Mouse (Mus musculus) liver (tissue): ENCODE data around the gene Slc25a27.

Experiments
- DNase-seq: peaks from one replicate; pipeline ENCODE4 v3.0.0-alpha.2; 2020; ENCODE audit warnings: mixed read lengths

Slc25a27 gene

DNA sequence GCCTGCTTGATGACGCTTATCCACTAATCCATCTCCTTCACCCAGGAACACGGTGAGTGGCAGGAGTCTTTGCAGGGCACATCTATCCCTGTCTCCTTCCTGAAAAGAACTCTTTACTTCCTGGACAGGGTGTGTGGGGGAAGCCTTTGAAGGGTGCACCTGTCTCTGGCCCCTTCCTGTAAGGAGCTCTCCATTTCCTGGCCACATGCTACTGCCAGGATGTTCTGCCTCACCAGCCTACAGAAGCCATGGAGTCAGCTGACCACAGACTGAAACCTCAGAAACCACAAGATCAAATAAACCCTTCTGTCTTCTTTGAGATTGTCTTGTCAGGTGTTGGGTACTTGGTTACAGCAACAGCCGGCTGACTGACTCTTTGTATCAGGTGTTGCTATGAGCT lies 21.9 kb downstream of the Slc25a27 start:
- no peak for DNase-seq

GRCm38 (mm10) chr17:43644375-43644774 lies 22.6 kb downstream of the Slc25a27 start:
- no peak for DNase-seq

- no peak for DNase-seq
Measured at GRCm38 (mm10) chr17:43643191-43643590, 23.8 kb downstream of the Slc25a27 start.

- no peak for DNase-seq
Measured at GRCm38 (mm10) chr17:43640825-43641224, 26.2 kb downstream of the Slc25a27 start.

GRCm38 (mm10) chr17:43637146-43637545 lies 29.9 kb downstream of the Slc25a27 start:
- no peak for DNase-seq

- no peak for DNase-seq
Measured at GRCm38 (mm10) chr17:43630427-43630760, 36.6 kb downstream of the Slc25a27 start.

GRCm38 (mm10) chr17:43629496-43630426 lies 37.3 kb downstream of the Slc25a27 start, which contains the start of gene Tdrd6:
TSS of gene Tdrd6 (minus strand) at chr17:43630299.
- DNase-seq, result no peak

GRCm38 (mm10) chr17:43629026-43629495 lies 38.0 kb downstream of the Slc25a27 start:
- no peak for DNase-seq

DNA sequence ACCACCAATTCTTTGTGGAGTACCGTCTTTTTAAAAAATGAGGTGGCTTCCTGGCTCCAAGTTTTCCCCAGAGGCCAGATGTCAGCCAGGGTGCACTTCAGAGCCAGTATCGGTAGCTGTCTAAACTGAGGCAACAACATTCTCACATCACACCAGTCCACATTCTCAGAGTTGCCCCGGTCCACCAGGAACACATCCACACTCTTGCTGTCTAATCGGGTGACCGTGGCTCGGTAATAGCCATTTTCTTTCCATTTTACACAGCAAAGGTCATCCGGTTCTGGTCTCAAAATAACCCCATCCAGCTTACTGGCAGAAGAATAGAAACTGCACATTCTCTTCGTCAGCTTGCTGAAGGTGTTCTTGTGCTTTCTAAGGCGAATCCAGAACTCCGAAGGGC lies 38.8 kb downstream of the Slc25a27 start:
- DNase-seq, result no peak

- DNase-seq, result no peak
Measured at GRCm38 (mm10) chr17:43622076-43622475, 44.9 kb downstream of the Slc25a27 start.

GRCm38 (mm10) chr17:43619156-43619555 lies 47.9 kb downstream of the Slc25a27 start:
- DNase-seq, result no peak

- no peak for DNase-seq
Measured at GRCm38 (mm10) chr17:43612221-43612620, 54.8 kb downstream of the Slc25a27 start.

DNA sequence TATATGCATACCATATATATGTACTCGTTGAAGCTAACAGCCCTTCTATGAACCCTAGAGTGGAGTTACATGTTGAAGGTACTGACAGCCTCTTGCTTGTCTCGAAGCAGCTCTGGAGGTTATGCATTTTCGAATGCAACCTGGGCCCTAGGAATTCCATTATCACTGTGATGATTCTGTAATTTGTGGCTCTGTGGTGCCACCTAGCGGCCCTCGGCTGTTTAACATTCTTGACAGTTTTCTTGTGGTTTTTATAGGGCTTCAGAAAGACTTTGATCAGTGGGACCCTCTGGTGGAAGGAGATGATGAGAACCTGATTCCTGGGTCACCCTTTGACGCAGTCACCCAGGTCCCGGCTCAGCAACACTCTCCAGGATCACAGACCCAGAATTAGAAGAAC lies 55.4 kb downstream of the Slc25a27 start:
- peak; percentile 60 for DNase-seq

DNA sequence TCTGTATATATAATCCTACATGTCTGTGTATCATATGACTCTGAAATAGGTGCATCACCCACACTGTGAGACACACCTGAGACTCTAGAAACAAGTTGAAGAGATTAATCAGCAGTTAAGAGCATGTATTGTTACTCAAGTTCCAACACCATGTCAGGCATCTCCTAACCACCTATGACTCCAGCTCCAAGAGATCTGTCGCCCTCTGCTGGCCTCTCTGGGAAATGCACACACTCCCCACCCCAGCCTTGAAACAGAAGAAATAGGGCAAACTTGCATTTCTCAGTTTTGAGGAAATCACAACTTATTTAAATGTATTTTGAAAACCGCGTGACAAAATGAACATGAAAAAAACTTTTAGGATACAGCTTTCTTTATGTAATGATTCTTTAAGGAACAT lies 60.3 kb downstream of the Slc25a27 start:
- peak; percentile 69 for DNase-seq

GRCm38 (mm10) chr17:43598706-43599105 lies 68.3 kb downstream of the Slc25a27 start:
- no peak for DNase-seq

DNA sequence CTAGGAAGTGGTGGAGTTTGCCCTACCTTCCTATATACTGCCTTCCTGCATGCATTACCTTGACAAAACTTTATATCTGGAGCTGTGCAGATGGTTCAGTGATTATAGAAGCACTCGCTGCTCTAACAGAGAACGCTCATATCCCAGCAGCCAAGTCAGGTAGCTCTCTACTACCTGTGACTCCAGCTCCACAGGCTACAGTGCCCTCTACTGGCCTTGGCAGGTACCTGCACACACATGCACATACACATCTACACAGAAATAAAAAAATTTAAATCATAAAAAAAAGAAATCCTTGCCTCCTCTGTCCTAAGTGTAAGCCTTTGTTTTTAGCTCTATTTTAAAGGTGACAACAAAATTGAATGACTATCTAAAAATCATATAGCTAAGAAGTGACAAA lies 69.3 kb downstream of the Slc25a27 start:
- no peak for DNase-seq

DNA sequence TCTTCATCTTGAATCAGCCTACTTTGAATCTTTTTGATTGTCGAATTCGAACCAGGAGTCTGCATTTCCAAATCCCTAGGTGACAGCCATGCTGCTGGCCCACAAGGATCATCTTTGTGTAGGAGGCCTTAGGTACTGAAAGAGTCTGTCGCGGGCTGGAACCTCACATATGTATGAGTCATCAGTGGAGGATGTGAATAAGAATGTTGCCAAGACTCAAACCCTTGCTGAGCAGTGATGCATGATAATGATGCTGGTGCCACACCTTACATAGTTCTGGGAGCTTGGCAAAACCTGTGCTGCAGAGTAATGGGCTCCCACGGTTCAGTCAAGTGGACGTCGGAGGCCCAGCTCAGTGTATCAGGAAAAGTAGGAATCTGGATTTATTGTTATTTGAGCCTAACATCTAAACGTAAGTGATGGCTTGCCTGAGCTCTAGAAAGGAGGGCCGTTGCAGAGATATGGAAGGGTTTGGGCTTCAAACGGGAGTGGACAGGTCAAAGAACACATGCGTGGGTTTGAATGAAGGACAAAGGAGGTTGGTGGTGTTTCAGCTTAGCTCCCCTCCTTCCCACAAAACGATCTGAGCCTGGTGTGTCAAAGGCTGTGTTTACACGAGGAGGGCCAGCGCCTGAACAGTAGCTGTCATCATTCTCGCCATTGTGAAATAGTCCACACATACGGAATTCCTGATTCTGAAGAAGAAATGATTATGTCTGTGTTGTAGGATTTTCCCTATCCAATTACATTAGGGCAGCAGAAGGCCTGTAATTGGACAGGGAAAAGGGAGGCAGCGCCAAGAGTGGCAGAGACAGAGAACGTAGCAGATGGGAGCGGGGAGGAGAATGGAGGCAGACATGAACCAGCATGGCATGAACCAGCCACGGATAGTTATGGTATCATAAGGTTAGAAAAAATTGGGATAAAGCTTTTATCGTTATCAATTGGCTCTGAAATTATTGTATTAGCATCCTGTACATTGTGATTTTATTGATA lies 74.4 kb downstream of the Slc25a27 start:
- DNase-seq, result no peak
